Mouse (Mus musculus) neural tube, embryonic 14.5 days (tissue): ENCODE measurements around the gene Eml4. TPM values are rescaled to one million over a fixed set of nuclear protein-coding genes. Genes with fewer than 3 reads are reported as not detected.
A peak's percentile ranks its signal among the peaks of the same experiment; 100 is the strongest.

Experiments used
- ATAC-seq: fragments of 200-750 bp; cut with Nextera tagmentation; 2 replicates; pipeline ENCODE4 v1.8.0; 2017; ENCODE audit warnings: low read depth, mild to moderate bottlenecking, moderate TSS enrichment, moderate library complexity
- H3K27ac ChIP-seq: fragments of 300-500 bp; sonication (generic); 2 replicates; pipeline ENCODE4 v1.5.1; 2014; ENCODE audit warnings: low read depth, mild to moderate bottlenecking, control low read depth, low read length, moderate library complexity, mixed read lengths
- H3K27me3 ChIP-seq: fragments of 300-500 bp; sonication (generic); 2 replicates; pipeline ENCODE4 v1.6.1; 2014; ENCODE audit warnings: low read length; ENCODE audit not compliant: control insufficient read depth, insufficient read depth
- H3K36me3 ChIP-seq: fragments of 300-500 bp; sonication (generic); 2 replicates; pipeline ENCODE4 v1.6.1; 2014; ENCODE audit warnings: low read length, mixed read lengths; ENCODE audit not compliant: control insufficient read depth, insufficient read depth
- H3K4me1 ChIP-seq: fragments of 300-500 bp; sonication (generic); 2 replicates; pipeline ENCODE4 v1.6.1; 2014; ENCODE audit warnings: low read length; ENCODE audit not compliant: control insufficient read depth, insufficient read depth
- H3K4me2 ChIP-seq: fragments of 300-500 bp; sonication (generic); 2 replicates; pipeline ENCODE4 v1.6.1; 2014; ENCODE audit warnings: mild to moderate bottlenecking, low read depth, low read length, control low read depth
- H3K4me3 ChIP-seq: fragments of 300-500 bp; sonication (generic); 2 replicates; pipeline ENCODE4 v1.5.1; 2014; ENCODE audit warnings: low read depth, low read length, control low read depth, mixed read lengths
- H3K9ac ChIP-seq: fragments of 300-500 bp; sonication (generic); replicated peaks from 2 replicates; pipeline ENCODE4 v1.6.1; 2014; ENCODE audit warnings: low read depth, mild to moderate bottlenecking, control low read depth, low read length, mixed read lengths
- H3K9me3 ChIP-seq: fragments of 300-500 bp; sonication (generic); 2 replicates; pipeline ENCODE4 v1.6.1; 2016; ENCODE audit warnings: low read length; ENCODE audit not compliant: control insufficient read depth
- WGBS: fragments of 180-500 bp; shearing (Covaris S2); extraction: QIAGEN DNeasy Blood & Tissue Kit; methylation state at CpG from one replicate; pipeline ENCODE4 v1.1.7; 2014; 5-methylcytosine and 5-hydroxymethylcytosine counted together
- polyA plus RNA-seq: library from polyadenylated mRNA; unstranded; fragments of >200 nt; fragmentation: Nextera tagmentation; extraction: Ambion mirVana; gene quantifications from 2 replicates; pipeline ENCODE4 v1.2.1, GENCODE M21; 2014

The Eml4 gene
- polyA plus RNA-seq, 1 experiment from 2014 or later: 36.2 TPM

DNA sequence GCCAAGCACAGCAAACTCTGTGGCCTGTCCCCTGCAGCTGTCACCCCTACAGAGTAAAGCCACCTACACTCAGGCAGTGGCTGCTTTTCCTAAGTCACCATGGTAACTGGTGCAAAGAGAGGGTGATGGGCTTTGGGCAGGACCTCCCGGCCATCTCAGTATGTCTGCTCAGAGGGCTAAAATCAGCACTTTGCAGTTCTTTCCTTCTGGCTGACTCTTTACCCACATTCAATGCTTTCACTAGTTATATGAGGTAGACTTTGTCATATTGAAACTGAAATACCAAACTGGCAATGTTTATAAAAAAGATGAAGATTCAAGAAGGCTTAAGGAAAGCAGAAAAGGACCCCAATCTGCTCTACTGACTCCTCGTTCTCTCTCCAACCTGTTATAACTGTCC lies 133.1 kb downstream of the Eml4 start:
- no peak overlapping the region for H3K4me3 ChIP-seq
- no peaks in the 10 kb centered on the region for H3K4me1 ChIP-seq
- no peak overlapping the region for H3K27ac ChIP-seq
- no peaks in the 10 kb centered on the region for H3K9me3 ChIP-seq
- no peak overlapping the region for H3K9ac ChIP-seq
- H3K4me2 ChIP-seq: no peak overlapping the region
- H3K36me3 ChIP-seq: peaks cover 4% of the 10 kb centered on the region; the same call in 1 of the 2 replicates
- H3K27me3 ChIP-seq: no peaks in the 10 kb centered on the region
- ATAC-seq: no peak
- WGBS: 79% methylated on average over 2 of the region's 2 CpGs

DNA sequence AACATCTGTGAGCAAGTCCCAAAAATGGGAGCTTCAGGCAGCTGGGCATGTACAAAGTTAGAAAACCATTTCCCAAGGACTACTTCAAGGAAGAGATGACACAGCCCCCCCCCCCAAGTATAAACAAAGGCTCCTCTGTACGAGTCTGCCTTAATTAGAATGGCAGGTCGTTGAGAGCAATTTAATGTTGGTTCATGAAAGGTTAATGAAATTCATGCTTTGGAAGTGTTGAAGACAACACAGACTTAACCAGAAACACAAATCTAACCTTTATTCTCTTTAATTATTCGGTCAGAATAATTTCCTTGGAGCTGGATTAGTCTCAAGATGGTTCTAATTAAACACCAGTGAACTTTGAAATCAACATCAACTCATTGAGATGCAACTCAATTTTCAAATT lies 137.0 kb downstream of the Eml4 start:
- H3K4me3 ChIP-seq: no peak overlapping the region
- no peaks in the 10 kb centered on the region for H3K4me1 ChIP-seq
- no peak overlapping the region for H3K9ac ChIP-seq
- H3K27ac ChIP-seq: no peak overlapping the region
- no peaks in the 10 kb centered on the region for H3K27me3 ChIP-seq
- H3K4me2 ChIP-seq: no peak overlapping the region
- 29% methylated on average over 3 of the region's 3 CpGs for WGBS
- ATAC-seq: no peak
- no peaks in the 10 kb centered on the region for H3K9me3 ChIP-seq
- H3K36me3 ChIP-seq: no peaks in the 10 kb centered on the region

DNA sequence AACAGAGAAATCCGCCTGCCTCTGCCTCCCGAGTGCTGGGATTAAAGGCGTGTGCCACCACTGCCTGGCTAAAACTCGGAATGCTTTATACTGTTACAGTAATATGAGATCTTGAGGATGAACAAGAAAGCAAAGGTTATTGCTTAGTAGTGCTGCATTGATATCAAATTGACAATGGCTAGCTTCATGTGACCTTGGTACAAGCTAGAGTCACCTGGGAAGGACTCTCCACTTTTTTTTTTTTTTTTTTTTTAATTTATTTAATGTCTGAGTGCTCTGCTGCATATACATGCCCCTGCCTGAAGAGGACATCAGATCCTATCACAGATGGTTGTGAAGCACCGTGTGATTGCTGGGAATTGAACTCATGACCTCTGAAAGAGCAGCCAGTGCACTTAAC lies 148.2 kb downstream of the Eml4 start:
- peaks cover 21% of the 10 kb centered on the region for H3K36me3 ChIP-seq
- ATAC-seq: no peak

DNA sequence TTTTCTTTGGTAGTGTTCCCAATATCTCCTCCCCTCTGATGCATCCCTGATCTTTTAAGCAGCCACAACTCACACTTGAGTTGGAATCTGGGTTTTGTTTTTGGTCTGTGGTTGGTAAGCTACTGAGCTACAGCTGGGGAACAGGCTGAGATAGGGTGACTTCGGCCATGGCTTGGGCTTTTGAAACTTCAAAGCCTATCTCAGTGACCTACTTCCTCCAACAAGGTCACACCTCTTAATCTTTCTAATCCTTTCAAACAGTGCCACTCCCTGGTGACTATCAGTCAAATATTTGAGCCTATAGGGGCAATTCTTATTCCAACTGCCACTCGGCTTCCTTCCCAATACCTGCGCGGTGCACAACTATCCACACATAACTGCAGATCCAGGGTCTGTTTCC lies 149.0 kb downstream of the Eml4 start:
- no peaks in the 10 kb centered on the region for H3K27me3 ChIP-seq
- H3K27ac ChIP-seq: no peak overlapping the region
- H3K36me3 ChIP-seq: peaks cover 21% of the 10 kb centered on the region
- H3K4me2 ChIP-seq: no peak overlapping the region
- no peak for ATAC-seq
- H3K4me1 ChIP-seq: no peaks in the 10 kb centered on the region
- H3K9me3 ChIP-seq: no peaks in the 10 kb centered on the region
- WGBS: 96% methylated on average over 4 of the region's 4 CpGs
- no peak overlapping the region for H3K4me3 ChIP-seq
- H3K9ac ChIP-seq: no peak overlapping the region

More for the DNA sequence above, 148.2 kb downstream of the Eml4 start:
- H3K9ac ChIP-seq: no peak overlapping the region
- no peaks in the 10 kb centered on the region for H3K27me3 ChIP-seq
- H3K27ac ChIP-seq: no peak overlapping the region
- H3K4me3 ChIP-seq: no peak overlapping the region
- no peaks in the 10 kb centered on the region for H3K4me1 ChIP-seq
- WGBS: 93% methylated on average over 5 of the region's 5 CpGs
- no peaks in the 10 kb centered on the region for H3K9me3 ChIP-seq
- H3K4me2 ChIP-seq: no peak overlapping the region

DNA sequence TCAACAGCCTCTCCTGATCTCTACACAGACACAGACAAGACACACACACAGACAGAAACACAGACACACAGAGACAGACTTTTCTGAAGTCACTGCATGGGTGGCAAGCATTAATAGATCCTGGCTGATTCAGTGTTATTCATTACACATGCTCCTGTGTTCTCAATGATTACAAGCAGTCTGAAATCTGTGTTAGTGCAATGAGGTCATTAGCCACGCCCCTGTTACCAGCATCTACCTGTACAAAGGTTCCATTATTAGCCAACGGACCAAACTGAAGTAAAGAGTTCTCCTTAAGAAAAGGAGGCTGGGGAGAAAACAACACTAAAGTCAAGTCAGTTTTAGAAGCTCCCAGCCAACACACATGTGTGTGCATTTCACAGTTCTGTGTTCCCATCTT lies 153.0 kb downstream of the Eml4 start:
- peaks cover 16% of the 10 kb centered on the region for H3K36me3 ChIP-seq
- 93% methylated on average over 2 of the region's 2 CpGs for WGBS
- no peak for ATAC-seq

DNA sequence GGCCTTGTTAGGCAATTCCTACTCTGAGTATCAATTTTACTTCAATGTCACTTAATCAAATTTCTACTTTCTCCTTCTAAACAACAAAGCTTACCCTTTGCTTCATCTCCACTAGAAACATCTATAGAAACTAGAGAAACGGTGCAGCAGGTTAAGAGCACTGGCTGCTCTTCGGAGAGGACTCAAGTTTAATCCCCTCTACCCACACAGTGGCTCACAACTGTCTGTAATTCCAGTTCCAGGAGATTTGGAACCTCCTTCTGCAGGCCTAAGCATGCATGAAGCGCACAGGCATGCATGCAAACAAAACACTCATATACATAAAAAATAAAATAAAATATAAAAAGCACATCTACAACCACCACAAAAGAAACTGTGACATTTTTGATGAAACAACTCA lies 161.4 kb downstream of the Eml4 start:
- Histone ChIP-seq H3K4me2 (no peak overlapping the region), H3K9ac (no peak overlapping the region), H3K4me3 (no peak overlapping the region)

More for the DNA sequence above, 153.0 kb downstream of the Eml4 start:
- no peak overlapping the region for H3K4me2 ChIP-seq
- no peak overlapping the region for H3K4me3 ChIP-seq
- H3K27me3 ChIP-seq: no peaks in the 10 kb centered on the region
- H3K4me1 ChIP-seq: no peaks in the 10 kb centered on the region
- no peak overlapping the region for H3K9ac ChIP-seq
- H3K27ac ChIP-seq: no peak overlapping the region
- no peaks in the 10 kb centered on the region for H3K9me3 ChIP-seq

DNA sequence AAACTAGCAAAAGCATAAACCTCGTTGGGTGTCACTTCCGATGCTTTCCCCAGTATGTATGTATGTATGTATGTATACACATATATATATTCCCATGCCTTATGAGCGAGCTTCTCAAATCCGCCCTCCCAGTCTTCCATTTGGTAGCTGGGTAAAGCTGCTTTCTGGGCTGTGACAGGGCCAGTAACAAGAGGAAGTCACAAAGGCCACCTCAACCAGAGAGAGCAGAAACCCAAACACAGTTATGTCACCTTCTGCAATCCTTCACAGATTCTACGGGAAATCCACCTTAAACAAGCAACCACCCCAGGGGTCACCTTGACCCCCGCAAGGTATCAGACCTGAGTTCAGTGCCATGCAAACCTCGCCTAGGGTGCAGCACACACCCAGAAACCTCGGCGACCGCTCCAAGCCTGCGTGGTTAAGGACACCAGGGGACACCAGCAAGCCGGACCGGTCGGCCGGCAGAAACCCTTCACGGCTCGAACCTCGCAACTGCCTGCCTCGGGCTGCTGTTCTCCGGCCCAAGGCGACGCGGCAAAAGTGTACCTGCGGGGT lies 163.0 kb downstream of the Eml4 start:
- no peaks in the 10 kb centered on the region for H3K36me3 ChIP-seq
- peak overlapping the region; percentile 82 for H3K27ac ChIP-seq
- no peaks in the 10 kb centered on the region for H3K9me3 ChIP-seq
- H3K27me3 ChIP-seq: no peaks in the 10 kb centered on the region
- peak overlapping the region; percentile 86 for H3K4me2 ChIP-seq
- peak overlapping the region; percentile 84 for H3K9ac ChIP-seq
- peak overlapping the region; percentile 83 for H3K4me3 ChIP-seq
- H3K4me1 ChIP-seq: peaks cover 16% of the 10 kb centered on the region
- 3% methylated on average over 24 of the region's 24 CpGs for WGBS
- peak; percentile 70; the same call in 1 of the 2 replicates for ATAC-seq

More for the DNA sequence above, 161.4 kb downstream of the Eml4 start:
- ATAC-seq: no peak
- H3K27ac ChIP-seq: no peak overlapping the region
- H3K9me3 ChIP-seq: no peaks in the 10 kb centered on the region
- H3K27me3 ChIP-seq: no peaks in the 10 kb centered on the region
- 94% methylated on average over 3 of the region's 3 CpGs for WGBS
- peaks cover 16% of the 10 kb centered on the region for H3K4me1 ChIP-seq
- no peaks in the 10 kb centered on the region for H3K36me3 ChIP-seq

DNA sequence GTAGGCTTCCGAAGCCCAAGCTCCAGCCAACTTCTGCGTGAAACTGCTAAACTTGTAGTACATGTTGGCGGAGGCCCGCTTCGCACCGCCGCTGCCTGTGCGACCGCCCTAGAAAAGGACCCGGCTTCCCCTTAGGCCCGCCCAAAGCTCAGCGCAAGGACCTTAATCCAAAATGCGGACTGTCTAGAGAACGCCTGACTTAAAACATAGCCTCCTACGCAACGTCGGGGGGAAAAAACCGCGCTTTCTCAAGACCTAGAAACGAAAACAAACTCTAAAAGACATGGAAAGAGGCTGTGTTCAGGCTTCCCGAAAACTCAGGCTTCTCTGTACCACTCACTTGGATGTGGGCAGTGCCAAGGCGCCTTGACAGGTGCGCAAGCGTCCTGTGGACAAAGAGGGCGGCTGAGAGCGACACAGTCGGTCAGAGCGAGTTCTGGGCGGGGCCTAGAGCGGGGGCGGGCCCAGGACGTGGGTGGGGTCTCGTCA lies 163.5 kb downstream of the Eml4 start:
- Histone ChIP-seq H3K4me3 (peak overlapping the region; percentile 83), H3K9ac (peak overlapping the region; percentile 84), H3K4me2 (peak overlapping the region; percentile 86), H3K9me3 (no peaks in the 10 kb centered on the region), H3K27me3 (no peaks in the 10 kb centered on the region), H3K36me3 (no peaks in the 10 kb centered on the region), H3K4me1 (peaks cover 16% of the 10 kb centered on the region), H3K27ac (peak overlapping the region; percentile 82)
- ATAC-seq: peak; percentile 99
- under 1% methylated on average over 33 of the region's 33 CpGs for WGBS

DNA sequence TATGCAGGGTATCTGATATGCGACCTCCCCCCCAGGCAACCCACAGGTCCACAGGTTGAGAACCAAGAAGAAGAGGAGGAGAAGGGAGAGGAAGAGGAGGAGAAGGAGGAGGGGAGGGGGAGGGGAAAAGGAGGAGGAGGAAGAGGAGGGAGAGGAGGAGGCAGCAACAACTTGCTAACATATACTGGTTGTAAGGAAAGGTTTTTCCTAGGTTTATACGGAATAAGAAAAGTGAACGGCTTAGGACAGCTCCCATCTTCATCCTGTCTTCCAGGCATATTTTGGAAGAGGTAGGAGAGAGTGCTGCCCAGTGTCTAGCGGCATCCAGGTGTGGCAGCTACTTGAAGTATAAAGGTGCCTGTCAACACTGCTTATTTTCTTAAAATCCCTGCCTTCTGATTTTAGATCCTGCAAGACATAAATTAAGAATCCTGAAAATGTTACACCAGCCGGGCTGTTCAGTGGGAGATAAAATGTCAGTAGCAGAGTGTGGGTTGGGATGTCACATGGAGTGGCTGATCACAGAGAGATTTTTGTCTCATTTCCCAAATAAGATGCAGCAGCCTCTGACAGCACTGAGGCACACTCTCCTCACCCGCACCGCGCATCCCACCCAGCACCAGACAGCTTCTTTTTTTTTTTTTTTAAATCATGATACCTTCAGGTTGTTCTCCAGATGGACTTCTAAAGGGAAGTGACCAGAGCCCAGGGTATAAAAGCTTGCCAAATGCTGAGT lies 166.7 kb downstream of the Eml4 start, which contains the start of gene Cox7a2l:
Gene Cox7a2l, minus strand, starts transcription at position 51 of the 736 bp plus-strand sequence.
- no peaks in the 10 kb centered on the region for H3K36me3 ChIP-seq
- H3K9ac ChIP-seq: no peak within 1 kb of the TSS
- no peaks in the 10 kb centered on the region for H3K9me3 ChIP-seq
- H3K27me3 ChIP-seq: no peaks in the 10 kb centered on the region
- no peak within 1 kb of the TSS for H3K27ac ChIP-seq
- no peak within 1 kb of the TSS for H3K4me2 ChIP-seq
- H3K4me1 ChIP-seq: peaks cover 15% of the 10 kb centered on the region
- no peak for ATAC-seq
- 93% methylated on average over 8 of the region's 8 CpGs for WGBS
- no peak within 1 kb of the TSS for H3K4me3 ChIP-seq
